Mouse (Mus musculus) retina, adult 2 months (tissue): Measurements from ENCODE around the gene Slc35f1.

Experiments used
- DNase-seq: peaks from one replicate; pipeline ENCODE4 v3.0.0-alpha.2; 2012; ENCODE audit warnings: low read depth, low spot score

Gene Slc35f1

DNA sequence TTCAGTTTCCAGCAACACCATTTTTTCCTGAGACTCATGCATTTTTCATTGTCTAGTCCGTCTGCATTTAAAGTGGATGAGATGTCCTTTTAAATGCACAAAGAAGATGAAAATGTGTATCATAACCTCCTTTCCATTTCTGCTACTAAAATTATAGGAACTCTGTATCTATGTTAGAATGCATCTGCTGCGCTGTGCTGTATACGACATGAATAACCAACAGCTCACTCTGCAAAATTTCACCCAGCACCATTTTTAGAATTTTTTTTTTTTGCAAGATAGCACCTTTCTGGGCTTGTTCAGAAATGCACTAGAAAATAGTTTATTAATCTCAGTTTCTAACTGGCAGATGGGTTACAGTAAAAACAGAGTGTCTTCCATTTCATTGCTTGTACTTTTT lies 236.0 kb downstream of the Slc35f1 start:
- no peak for DNase-seq

GRCm38 (mm10) chr10:52932159-52932558 lies 241.8 kb downstream of the Slc35f1 start:
- DNase-seq, result no peak

DNA sequence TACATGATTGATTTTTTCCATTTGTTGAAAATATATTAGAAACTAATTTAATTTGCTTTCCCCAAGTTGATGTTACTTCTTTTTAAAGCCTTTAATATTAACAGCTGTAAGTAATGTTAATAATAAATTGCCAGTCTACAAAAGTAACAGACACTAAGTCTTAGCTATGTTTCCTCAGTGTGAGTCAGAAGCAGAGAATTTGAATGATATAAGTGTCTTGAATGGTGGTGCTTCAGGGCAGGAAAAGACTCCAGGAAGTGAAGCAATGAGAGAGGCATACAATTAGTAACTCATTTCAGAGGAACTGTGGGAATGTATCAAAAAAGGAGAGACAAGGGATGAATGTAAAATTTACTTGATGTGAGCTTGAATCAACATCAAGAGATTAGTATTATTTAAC lies 244.3 kb downstream of the Slc35f1 start:
- DNase-seq, result no peak

DNA sequence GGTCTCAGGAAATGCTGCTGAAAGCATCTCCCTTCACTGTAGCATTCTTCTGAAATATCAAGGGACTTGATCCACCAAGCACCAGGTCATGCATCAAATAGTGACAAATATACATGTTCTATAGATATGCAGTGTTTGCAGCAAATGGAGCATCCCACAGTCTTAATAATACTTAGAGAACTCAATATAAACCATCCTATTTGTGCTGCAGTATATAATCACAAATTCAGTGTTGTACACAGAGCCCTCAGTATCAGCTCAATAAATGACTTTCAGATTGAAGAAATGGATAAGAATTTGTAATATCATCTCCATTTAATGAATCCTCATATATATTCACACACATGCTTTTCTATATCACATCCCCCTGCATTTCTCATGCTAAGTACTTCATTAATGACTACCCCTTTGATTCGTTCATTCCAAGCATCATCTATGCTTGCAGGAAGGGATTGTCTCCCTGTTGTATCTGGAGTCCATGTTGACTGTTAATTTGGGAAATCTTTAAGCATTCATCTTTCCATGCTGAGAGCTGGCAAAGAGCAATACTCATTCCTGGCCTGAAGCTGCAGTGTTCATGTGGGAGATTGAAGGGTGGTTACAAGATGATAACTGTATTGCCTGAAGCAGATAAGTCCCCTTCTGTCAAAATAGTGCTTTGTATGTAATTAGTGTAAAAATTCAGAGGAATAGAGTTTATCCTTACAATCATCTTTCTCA lies 249.9 kb downstream of the Slc35f1 start:
- DNase-seq, result no peak

DNA sequence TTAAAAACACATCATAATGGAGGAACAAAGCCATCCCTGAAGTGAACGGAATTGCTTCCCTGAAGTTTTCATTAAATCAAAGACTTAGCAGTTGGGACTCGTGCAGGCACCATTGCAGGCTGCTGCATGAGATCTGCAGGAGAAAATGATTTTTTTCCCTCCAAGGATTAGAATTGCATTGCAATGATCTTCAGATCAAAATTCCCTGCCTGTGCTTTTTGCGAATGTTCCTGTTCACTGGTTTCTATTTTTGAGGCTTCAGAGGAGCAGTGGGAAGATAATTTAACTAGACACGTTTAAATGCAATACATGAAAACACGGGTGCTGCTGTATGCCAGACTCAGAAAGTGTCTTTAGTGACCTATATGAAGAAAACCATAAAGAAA lies 250.5 kb downstream of the Slc35f1 start:
- DNase-seq, result no peak

DNA sequence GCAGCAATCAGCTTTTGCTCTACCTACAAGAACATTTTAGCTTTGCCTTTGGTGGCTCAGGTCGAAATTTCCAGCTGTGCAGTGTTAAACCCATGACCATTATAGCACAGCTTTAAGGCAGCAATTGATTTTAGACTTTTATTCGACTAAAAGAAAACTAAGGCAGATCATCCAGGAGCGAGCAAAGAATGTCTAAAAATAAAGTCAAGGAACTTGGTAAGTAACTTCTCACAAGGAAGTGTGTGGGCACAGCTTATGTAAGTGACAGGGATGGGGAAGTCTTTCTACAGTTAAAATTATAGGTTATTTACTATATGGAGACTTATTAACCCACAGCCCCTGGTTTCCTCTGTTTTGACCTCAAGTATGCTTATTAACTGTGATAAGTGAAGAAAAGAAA lies 262.2 kb downstream of the Slc35f1 start:
- no peak for DNase-seq

DNA sequence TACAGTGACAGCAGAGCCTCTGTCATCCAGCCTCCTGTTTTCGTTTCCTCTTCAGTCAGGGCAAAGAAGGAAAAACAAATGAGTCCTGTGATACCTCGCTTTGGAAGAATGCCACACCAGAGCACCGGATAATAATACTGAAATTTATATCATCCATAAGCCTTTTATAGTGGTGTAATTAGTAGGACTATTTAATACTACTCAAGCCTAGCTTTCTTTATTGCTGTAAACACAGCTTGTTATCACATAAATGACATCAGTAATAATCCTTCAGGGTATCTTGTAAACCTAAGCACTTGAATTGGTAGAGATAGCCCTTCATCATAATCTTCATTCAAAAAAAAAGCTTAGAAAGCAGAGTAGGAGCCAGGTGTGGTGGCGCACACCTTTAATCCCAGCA lies 266.4 kb downstream of the Slc35f1 start:
- no peak for DNase-seq

DNA sequence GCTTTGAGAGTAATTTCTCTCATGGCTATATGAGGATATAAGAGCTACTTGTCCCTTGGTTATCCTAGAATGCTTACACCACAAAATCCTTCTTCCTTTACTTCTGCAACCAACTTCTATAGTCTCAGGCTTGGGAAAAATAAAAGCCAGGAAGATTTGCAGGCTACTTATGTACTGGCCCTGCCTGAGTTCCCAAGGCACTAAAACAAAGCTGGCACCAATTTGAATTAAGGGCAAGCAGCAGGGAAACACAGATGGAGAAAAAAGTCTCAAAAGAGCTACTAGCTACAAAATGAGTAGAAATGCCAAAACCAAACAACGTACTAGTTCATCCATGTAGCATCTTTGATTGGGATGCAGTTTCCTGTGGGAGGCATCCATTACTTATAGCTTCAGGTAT lies 288.9 kb downstream of the Slc35f1 start:
- DNase-seq, result no peak

DNA sequence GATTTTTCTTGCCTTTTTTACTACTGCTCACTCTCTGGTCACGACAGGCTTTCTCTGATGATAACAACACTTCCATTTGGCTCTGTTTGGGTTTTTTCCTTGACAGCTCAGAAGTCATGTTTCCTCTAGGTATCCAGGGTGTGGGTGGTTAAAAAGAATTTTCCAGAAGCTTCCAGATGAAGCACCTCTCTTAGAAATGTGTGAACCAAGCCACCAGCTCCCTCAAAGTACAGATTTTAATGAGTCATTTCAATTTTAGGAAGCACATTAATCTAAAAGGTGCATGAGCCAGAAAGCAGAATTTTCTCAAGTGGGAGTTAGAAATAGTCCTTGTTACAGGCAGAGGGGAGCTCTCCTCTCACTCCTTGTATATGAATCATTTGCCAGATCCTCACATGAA lies 292.5 kb downstream of the Slc35f1 start:
- no peak for DNase-seq

DNA sequence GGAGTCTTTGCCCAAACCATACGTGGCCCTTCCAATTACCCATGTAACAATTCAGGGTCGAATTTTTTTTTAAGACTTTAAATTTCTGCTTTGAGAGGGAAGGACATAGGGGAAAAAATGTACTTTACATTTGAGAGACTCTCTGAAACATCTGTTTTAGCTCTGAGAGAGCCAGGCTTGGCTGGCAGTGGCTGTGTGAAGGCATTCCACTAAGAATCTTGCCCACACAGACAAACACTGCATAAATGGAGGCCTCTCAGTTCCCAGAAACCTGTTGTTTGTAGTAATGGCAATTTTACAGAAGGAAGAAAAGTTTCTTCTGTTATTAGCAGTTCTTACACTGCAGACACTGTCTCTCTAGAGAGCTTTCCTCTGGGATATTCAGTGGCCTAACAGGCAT lies 301.9 kb downstream of the Slc35f1 start:
- no peak for DNase-seq

DNA sequence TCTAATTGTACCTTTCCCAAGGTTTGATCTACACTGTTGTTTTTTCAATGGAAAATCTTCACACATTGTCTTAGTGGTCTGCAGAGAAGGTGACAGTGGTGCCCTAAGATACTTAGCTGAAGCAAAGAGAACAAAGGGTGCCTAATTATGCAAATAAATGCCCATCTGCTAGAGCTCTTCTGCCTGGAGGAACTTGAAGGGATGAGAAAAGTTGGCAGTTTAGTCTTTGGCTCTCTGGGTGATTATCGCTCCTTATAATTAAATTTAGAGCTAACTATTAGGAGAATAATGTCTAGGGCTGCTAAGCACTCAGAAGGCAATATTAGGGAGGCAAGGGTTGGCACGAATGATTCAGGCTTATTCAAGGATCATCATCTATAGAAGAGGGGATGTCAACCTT lies 306.6 kb downstream of the Slc35f1 start:
- DNase-seq, result no peak

DNA sequence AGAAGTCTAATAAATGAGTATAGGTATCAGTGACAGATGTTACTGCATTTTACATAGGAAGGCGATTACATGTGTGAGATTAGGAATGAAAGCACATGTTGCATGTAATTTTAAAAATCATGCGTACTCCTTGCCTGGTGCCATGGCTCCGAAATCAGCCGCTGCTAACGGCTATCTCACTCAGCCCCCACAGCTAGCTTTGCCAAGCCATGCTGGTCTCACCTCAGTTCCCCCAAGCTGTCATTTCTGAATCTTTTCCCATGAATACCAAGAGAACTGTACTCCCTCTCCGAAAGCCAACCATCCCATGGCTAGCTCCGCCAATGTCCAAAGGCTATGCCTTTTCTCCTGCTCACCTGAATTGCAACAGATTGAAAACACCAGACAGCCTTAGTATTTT lies 310.8 kb downstream of the Slc35f1 start:
- DNase-seq, result no peak

DNA sequence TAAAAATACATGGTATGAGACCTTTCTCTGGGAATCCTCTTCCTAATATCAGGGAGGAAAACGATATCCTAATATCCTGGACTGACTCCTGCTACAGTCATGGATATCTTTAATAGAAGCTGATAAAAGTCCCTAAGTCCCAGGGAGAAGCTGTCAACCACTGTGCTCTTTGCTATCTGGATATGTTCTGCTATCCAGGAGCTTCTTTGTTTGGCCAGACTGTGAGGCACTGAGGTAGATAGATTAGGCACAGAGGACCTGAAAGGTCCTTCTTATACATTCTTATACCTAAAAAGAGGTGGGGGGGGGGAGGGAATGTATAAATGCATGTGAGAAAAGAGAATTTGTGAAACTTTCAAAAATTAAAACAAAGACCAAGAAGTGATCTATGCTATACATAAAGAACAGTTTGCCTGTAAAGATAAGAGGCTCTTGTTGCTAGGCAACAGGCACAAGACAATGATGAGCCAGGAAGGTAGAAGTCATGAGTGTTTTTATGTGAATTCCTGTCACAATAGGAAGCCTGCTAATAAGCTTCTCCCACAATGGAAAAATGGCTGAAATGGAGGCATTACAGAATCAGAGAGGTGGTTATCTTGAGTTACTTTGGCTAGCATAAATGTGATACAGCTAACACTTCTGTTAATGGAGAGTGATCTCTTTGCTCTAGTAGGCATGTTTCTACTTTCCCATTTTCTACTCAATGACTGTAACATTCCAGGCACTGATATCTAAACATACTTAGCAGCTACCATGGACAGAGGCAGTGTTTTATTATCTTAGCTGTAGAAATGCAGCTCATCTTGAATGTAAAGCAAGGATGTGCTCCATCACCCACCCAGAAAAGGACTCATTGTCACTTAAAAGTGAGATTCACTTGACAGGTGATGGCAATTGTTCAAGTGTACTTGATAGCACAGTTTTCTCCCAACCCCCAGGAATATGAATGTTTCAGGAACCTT lies 316.2 kb downstream of the Slc35f1 start:
- DNase-seq, result no peak

GRCm38 (mm10) chr10:53013878-53014277 lies 323.5 kb downstream of the Slc35f1 start:
- peak; percentile 13 for DNase-seq

- no peak for DNase-seq
Observed at GRCm38 (mm10) chr10:53028454-53028853, 338.1 kb downstream of the Slc35f1 start.

DNA sequence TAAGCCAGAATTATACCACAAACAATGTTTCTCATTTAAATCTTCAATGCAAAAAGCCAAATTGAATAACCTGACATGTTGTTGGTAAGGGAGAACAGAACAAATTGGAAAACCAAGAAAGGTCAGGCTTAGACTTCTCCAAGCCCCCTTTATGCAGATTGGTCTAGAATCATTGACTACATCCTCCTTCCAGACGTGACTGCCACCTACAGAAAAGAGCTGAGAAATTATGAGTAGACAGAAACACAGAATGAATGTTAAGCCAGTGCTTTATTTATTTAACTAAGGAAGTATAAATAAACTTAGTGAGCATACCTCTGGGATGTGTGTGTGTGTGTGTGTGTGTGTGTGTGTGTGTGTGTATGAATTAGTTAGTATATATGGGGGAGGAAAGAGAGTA lies 344.9 kb downstream of the Slc35f1 start:
- DNase-seq, result no peak

DNA sequence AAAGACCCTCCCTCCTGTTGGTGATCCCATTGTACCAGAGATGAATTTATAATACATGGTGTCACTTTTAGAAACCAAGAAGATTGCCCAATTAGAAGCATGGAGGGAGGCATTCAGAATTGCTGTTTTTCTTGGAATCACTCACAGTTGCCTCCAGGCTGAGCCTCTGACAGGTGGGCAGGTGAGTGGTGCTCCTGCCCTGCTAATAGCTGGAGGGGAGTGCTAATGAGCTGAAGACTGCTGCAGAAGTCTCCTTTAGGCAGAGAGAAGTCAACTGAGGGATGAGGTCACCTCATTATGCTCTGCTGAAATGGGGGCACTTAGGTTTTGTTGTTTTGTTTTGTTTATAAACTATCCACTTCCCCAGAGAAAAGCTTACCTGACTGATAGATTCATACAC lies 355.6 kb downstream of the Slc35f1 start:
- no peak for DNase-seq

DNA sequence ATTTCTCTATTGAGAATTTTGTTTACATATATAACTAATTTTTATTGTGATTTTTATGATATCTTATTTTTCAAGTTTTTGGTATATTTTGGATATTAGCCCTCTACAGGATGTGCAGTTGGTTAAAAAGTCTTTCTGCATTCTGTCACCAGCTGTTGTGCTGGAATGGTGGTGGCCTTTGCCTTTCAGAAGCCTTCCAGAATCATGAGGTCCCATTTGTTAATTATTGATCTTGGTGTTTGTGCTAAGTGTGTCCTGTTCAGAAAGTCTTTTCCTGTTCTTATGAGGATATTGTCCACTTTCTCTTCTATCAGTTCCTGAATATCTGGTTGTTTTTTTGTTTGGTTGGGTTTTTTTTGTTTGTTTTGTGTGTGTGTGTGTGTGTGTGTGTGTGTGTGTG lies 362.2 kb downstream of the Slc35f1 start:
- DNase-seq, result no peak

DNA sequence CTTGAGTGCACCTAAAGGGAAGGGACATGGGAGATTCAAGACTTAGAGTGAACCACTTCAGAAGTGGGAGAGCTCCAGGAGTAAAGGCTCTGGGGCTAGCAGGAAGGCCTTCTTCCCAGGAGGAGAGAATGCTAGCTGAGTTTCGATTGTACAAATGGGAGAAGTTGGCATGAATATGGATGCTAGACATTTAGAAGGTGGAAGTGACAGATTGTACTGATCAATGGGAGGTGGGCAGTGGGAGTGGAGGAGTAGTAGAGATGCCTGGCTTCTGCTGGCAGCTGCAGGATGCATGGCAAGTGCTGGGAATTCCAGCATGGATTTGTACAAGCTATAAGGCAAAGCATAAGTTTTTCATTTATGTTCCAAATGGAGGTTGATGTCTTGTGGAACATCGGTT lies 370.4 kb downstream of the Slc35f1 start:
- no peak for DNase-seq

DNA sequence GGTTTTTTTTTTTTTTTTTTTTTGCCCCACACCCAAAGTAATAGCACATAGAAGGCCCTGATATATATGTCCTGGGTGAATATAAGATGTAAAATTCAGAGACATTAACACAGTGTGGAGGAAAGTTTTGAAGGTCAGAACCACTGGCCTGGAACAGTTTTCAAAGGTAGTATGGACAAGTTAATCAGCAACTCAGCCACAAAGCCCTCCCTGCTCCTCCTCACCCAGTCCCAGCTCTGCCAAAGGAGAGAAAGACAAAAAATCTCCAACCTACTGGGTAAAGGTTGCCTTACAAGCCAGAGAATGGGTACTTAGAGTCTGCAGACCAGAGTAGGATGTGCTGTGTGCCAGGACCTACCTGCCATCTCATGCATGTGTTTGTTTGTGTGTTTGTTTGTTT lies 372.4 kb downstream of the Slc35f1 start:
- DNase-seq, result no peak

- DNase-seq, result peak; percentile 9
Observed at GRCm38 (mm10) chr10:53087811-53088210, 397.5 kb downstream of the Slc35f1 start.

DNA sequence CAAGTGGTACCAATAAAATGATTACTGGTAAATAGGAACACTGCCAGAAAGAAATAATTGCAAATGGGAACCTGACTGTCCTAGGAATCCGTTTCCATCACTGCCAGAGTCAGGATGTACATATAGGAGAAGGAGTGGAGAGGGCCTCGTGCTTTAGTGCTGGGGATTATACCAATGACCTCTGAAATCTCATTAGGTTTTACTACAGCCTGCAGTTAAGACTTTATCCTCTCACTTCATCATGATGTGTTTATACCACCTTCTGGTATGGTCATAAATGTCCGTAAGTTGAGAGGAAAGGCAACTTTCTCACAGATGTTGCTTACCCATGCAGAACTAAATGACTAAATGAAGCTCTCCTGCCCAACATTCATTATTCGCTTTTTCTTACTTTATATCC lies 401.2 kb downstream of the Slc35f1 start:
- DNase-seq, result no peak

DNA sequence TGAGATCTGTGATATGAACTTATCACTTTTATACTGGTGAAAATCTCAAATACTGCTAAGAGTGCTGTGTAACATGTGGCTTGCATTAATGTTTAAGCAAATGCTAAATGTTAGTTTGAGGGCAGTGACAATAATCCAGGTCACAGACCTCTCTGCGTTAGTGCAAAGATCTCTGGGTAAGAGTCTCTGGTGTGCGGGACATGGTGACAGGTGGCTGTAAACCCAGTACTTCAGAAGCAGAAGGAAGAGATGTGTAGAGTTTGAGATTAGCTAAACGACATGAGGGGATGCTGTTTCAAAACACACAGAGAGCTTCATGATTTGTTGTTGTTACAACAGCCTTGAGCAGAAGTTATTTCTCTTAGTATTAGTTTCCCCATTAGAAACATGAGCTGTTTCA lies 406.1 kb downstream of the Slc35f1 start:
- no peak for DNase-seq
